Mouse (Mus musculus) neural tube, embryonic 14.5 days (tissue): ENCODE data around the gene Dlst. TPM values are rescaled to one million over a fixed set of nuclear protein-coding genes. Genes with fewer than 3 reads are reported as not detected.

Experiments
- ATAC-seq: fragments of 200-750 bp; cut with Nextera tagmentation; 2 replicates; pipeline ENCODE4 v1.8.0; 2017; ENCODE audit warnings: low read depth, mild to moderate bottlenecking, moderate TSS enrichment, moderate library complexity
- H3K27ac ChIP-seq: fragments of 300-500 bp; sonication (generic); 2 replicates; pipeline ENCODE4 v1.5.1; 2014; ENCODE audit warnings: low read depth, mild to moderate bottlenecking, control low read depth, low read length, moderate library complexity, mixed read lengths
- H3K27me3 ChIP-seq: fragments of 300-500 bp; sonication (generic); 2 replicates; pipeline ENCODE4 v1.6.1; 2014; ENCODE audit warnings: low read length; ENCODE audit not compliant: control insufficient read depth, insufficient read depth
- H3K36me3 ChIP-seq: fragments of 300-500 bp; sonication (generic); 2 replicates; pipeline ENCODE4 v1.6.1; 2014; ENCODE audit warnings: low read length, mixed read lengths; ENCODE audit not compliant: control insufficient read depth, insufficient read depth
- H3K4me1 ChIP-seq: fragments of 300-500 bp; sonication (generic); 2 replicates; pipeline ENCODE4 v1.6.1; 2014; ENCODE audit warnings: low read length; ENCODE audit not compliant: control insufficient read depth, insufficient read depth
- H3K4me2 ChIP-seq: fragments of 300-500 bp; sonication (generic); 2 replicates; pipeline ENCODE4 v1.6.1; 2014; ENCODE audit warnings: mild to moderate bottlenecking, low read depth, low read length, control low read depth
- H3K4me3 ChIP-seq: fragments of 300-500 bp; sonication (generic); 2 replicates; pipeline ENCODE4 v1.5.1; 2014; ENCODE audit warnings: low read depth, low read length, control low read depth, mixed read lengths
- H3K9ac ChIP-seq: fragments of 300-500 bp; sonication (generic); replicated peaks from 2 replicates; pipeline ENCODE4 v1.6.1; 2014; ENCODE audit warnings: low read depth, mild to moderate bottlenecking, control low read depth, low read length, mixed read lengths
- H3K9me3 ChIP-seq: fragments of 300-500 bp; sonication (generic); 2 replicates; pipeline ENCODE4 v1.6.1; 2016; ENCODE audit warnings: low read length; ENCODE audit not compliant: control insufficient read depth
- WGBS: fragments of 180-500 bp; shearing (Covaris S2); extraction: QIAGEN DNeasy Blood & Tissue Kit; methylation state at CpG from one replicate; pipeline ENCODE4 v1.1.7; 2014; 5-methylcytosine and 5-hydroxymethylcytosine counted together
- polyA plus RNA-seq: library from polyadenylated mRNA; unstranded; fragments of >200 nt; fragmentation: Nextera tagmentation; extraction: Ambion mirVana; gene quantifications from 2 replicates; pipeline ENCODE4 v1.2.1, GENCODE M21; 2014

Gene Dlst
- polyA plus RNA-seq, 1 experiment from 2014 or later, result 103 TPM

DNA sequence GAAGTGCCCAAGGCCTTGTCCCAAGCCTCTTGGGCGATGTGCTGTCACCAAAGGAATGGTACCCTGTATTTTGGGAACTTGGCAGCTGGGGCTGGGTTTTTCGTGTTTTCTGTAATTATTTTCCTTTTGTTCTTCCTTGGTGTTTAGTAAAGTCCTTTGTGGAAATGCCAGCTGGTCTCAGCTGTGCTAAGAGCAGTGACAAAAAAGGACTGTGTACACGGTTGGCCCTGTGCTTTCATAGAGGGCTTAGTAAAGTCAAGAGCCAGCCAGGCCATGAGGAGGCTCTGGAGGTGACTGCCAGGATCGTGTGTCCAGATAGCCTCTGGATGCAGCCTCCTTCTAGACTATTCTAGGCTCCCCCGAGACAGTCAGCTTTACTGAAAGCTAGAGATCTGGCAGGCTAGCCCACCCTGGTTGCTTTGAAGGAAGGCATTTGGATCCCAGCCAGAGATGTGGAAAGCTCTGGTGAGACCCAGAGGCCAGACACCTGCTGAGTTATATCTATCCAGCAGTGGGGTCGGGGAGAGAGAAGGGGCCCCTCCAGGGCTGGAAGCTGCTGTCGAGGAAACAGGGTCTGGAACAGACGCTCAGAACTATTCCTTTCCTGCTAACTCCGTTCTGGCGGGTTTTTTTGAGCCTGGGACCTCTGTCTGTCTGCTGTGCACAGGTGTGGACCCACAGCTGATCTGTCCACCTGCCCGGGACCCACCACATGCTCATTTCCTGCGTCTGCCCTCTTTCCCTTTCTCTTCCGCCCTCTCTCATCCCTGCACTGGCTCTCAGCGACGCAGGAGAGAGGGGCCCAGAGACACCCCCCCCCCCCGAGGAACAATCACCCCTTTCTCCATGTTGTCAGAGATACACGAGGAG, 71.1 kb downstream of the Dlst start:
- H3K27ac ChIP-seq, result no peak overlapping the region
- H3K4me3 ChIP-seq, result no peak overlapping the region
- 20% methylated on average over 17 of the region's 17 CpGs for WGBS
- peaks cover 12% of the 10 kb centered on the region; the same call in 1 of the 2 replicates for H3K4me1 ChIP-seq
- peak; percentile 23; the same call in 1 of the 2 replicates for ATAC-seq
- no peaks in the 10 kb centered on the region for H3K9me3 ChIP-seq
- H3K27me3 ChIP-seq, result no peaks in the 10 kb centered on the region
- no peaks in the 10 kb centered on the region for H3K36me3 ChIP-seq
- H3K4me2 ChIP-seq, result no peak overlapping the region
- H3K9ac ChIP-seq, result no peak overlapping the region

DNA sequence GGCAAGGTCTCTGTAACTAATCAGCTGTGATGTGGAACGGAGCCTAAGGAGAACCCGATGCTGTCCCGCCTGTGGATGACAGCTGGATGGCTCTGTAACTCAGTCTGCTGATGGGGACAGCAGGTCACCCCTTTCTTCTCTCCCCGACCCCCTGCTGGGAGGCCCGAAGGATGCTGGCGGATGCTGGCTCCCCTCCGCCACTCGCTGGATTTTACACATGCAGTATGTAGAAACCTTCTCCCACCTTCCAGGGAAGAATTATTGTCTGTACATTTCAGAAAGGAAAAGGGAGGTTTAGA, 71.7 kb downstream of the Dlst start:
- WGBS, result 3% methylated on average over 8 of the region's 8 CpGs
- no peaks in the 10 kb centered on the region for H3K9me3 ChIP-seq
- no peaks in the 10 kb centered on the region for H3K27me3 ChIP-seq
- no peak overlapping the region for H3K9ac ChIP-seq
- H3K4me1 ChIP-seq, result peaks cover 7% of the 10 kb centered on the region; the same call in 1 of the 2 replicates
- no peak overlapping the region for H3K4me3 ChIP-seq
- no peak overlapping the region for H3K27ac ChIP-seq
- 0 out of 2 replicates have a peak, but pooled peaks have one; percentile 14 for ATAC-seq
- no peak overlapping the region for H3K4me2 ChIP-seq
- H3K36me3 ChIP-seq, result no peaks in the 10 kb centered on the region

DNA sequence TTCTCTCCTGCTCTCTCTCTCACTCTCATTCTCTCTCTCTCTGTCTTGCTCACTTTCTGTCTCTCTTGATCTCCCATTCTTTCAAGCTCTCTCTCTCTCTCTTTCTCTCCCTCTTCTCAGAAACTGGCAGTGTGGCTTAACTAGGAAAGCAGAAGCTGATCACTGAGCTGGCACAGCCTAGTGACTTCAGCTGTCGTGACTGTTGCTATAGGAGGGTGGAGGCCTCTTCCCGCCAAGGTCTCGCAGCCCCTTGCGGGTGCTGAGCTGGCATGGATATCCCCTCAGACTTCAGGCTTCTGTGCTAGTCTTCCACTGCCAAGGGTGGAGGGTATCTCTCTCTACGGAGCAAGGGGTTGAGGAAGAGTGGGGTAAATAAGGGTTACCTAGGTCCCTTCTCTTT, 72.3 kb downstream of the Dlst start:
- ATAC-seq, result no peak
- 63% methylated on average over 5 of the region's 5 CpGs for WGBS

GRCm38 (mm10) chr12:85184118-85184517, 73.5 kb downstream of the Dlst start:
- WGBS, result 67% methylated on average over 5 of the region's 5 CpGs
- H3K36me3 ChIP-seq, result no peaks in the 10 kb centered on the region
- ATAC-seq, result no peak
- H3K4me3 ChIP-seq, result no peak overlapping the region
- no peak overlapping the region for H3K9ac ChIP-seq
- H3K9me3 ChIP-seq, result no peaks in the 10 kb centered on the region
- no peak overlapping the region for H3K4me2 ChIP-seq
- peaks cover 6% of the 10 kb centered on the region; the same call in 1 of the 2 replicates for H3K4me1 ChIP-seq
- H3K27ac ChIP-seq, result no peak overlapping the region
- no peaks in the 10 kb centered on the region for H3K27me3 ChIP-seq

More for the DNA sequence above, 72.3 kb downstream of the Dlst start:
- Histone ChIP-seq H3K36me3 (no peaks in the 10 kb centered on the region), H3K4me2 (no peak overlapping the region), H3K9me3 (no peaks in the 10 kb centered on the region), H3K4me1 (peaks cover 6% of the 10 kb centered on the region; the same call in 1 of the 2 replicates), H3K27me3 (no peaks in the 10 kb centered on the region), H3K9ac (no peak overlapping the region), H3K27ac (no peak overlapping the region), H3K4me3 (no peak overlapping the region)

Other genes with a start within 250 kb of the Dlst start
- 0.15 and 0.17 TPM in 2 replicates for gene Ltbp2, start 234.3 kb upstream of the Dlst start, polyA plus RNA-seq
- gene Fcf1, start 139.9 kb upstream of the Dlst start, polyA plus RNA-seq, result 78.5 and 94.1 TPM in 2 replicates
- gene Arel1, start 139.9 kb upstream of the Dlst start, polyA plus RNA-seq, result 40.4 and 46.0 TPM in 2 replicates
- gene Ylpm1, start 114.5 kb upstream of the Dlst start, polyA plus RNA-seq, result 53.5 and 54.7 TPM in 2 replicates
- gene Prox2, start 74 bp upstream of the Dlst start, polyA plus RNA-seq, result 1.0 and 1.9 TPM in 2 replicates
- gene Rps6kl1, start 40.4 kb downstream of the Dlst start, polyA plus RNA-seq, result 22.1 and 28.3 TPM in 2 replicates
- gene Pgf, start 67.0 kb downstream of the Dlst start, polyA plus RNA-seq, result 7.9 and 8.9 TPM in 2 replicates
- 76.8 and 76.9 TPM in 2 replicates for gene Eif2b2, start 108.6 kb downstream of the Dlst start, polyA plus RNA-seq
- 11.7 and 11.8 TPM in 2 replicates for gene Mlh3, start 159.8 kb downstream of the Dlst start, polyA plus RNA-seq
- gene Acyp1, start 177.6 kb downstream of the Dlst start, polyA plus RNA-seq, result 55.7 and 61.2 TPM in 2 replicates
- 1.6 and 1.7 TPM in 2 replicates for gene Zc2hc1c, start 177.8 kb downstream of the Dlst start, polyA plus RNA-seq
- 8.9 and 10.0 TPM in 2 replicates for gene Nek9, start 228.5 kb downstream of the Dlst start, polyA plus RNA-seq